Mouse (Mus musculus): Measurements from ENCODE around the gene Samd15. TPM values are rescaled to one million over a fixed set of nuclear protein-coding genes. Genes with fewer than 3 reads are reported as not detected.

Samd15 gene
- polyA plus RNA-seq, 1 experiment from 2014 or later, result 1.0 TPM

DNA sequence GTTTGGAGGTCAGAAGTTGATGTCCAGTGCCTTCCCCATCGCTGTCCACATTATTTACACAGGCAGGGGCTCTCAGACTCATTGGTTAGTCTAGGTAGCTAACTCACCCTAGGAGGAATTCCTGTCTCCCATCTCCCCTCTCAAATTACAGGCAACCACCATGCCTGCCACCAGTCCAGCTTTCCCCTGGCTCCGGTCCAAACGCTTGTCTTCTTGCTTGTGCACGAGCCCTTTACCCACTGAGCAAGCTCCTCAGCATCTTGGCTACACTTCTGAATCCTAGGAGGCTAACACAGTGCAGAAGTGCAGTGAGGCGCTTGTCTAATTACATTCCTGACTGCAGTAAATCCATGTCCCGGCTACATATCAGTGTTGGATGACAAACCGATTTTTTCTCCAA is 19.8 kb downstream of the Samd15 start:
- DNase-seq (ENCODE audit: low spot score), result no peak
- ATAC-seq (ENCODE audit: low FRiP score, low TSS enrichment), result no peak

DNA sequence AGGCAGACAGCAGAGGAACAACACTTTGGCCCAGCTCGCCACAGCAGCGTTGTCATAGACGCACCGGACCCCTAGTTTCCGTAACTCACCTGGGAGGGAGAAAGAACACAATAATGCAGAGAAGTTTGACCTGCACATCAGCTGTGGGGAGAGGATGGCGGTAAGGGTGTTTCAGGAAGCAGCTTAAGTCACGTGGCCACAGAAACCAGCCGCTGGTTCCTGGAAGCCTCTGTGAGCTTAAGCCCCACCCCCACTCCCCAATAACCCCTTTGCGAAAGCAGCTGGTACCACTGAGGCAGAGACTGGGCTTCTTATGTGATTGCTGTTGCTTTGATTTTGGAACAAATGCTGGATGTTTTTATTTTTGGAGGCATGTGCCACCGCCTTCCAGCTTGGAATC is 25.4 kb downstream of the Samd15 start:
- Histone ChIP-seq H3K27me3 (ENCODE audit: control insufficient read depth, insufficient read depth, low read length) (no peaks in the 10 kb centered on the region), H3K4me3 (ENCODE audit: low read depth, low read length) (no peak overlapping the region), H3K4me1 (replicated peaks; ENCODE audit: control insufficient read depth, insufficient read depth) (no peaks in the 10 kb centered on the region), H3K27ac (replicated peaks) (no peak overlapping the region), H3K36me3 (ENCODE audit: control insufficient read depth, insufficient read depth, low read length) (no peaks in the 10 kb centered on the region), H3K4me2 (replicated peaks; ENCODE audit: low read depth) (no peak overlapping the region), H3K9me3 (ENCODE audit: control insufficient read depth, low read length) (no peaks in the 10 kb centered on the region), H3K9ac (ENCODE audit: low read length) (no peak overlapping the region)
- no peak for ATAC-seq (ENCODE audit: low FRiP score, low TSS enrichment)
- no peak for TF ChIP-seq CTCF (IDR thresholded peaks at IDR 0.05; ENCODE audit: low read depth)
- no peak for TF ChIP-seq EP300 (optimal IDR thresholded peaks at IDR 0.05)
- WGBS, result 75% methylated on average over 10 of the region's 10 CpGs
- DNase-seq (ENCODE audit: low spot score), result no peak

More for the DNA sequence above, 19.8 kb downstream of the Samd15 start:
- Histone ChIP-seq H3K27ac (replicated peaks) (no peak overlapping the region), H3K9me3 (ENCODE audit: control insufficient read depth, low read length) (no peaks in the 10 kb centered on the region), H3K27me3 (ENCODE audit: control insufficient read depth, insufficient read depth, low read length) (no peaks in the 10 kb centered on the region), H3K4me3 (ENCODE audit: low read depth, low read length) (no peak overlapping the region), H3K4me1 (replicated peaks; ENCODE audit: control insufficient read depth, insufficient read depth) (no peaks in the 10 kb centered on the region), H3K9ac (ENCODE audit: low read length) (no peak overlapping the region), H3K4me2 (replicated peaks; ENCODE audit: low read depth) (no peak overlapping the region), H3K36me3 (ENCODE audit: control insufficient read depth, insufficient read depth, low read length) (no peaks in the 10 kb centered on the region)
- TF ChIP-seq CTCF (IDR thresholded peaks at IDR 0.05; ENCODE audit: low read depth), result no peak
- TF ChIP-seq EP300 (optimal IDR thresholded peaks at IDR 0.05), result no peak
- WGBS, result 52% methylated on average over 7 of the region's 7 CpGs

DNA sequence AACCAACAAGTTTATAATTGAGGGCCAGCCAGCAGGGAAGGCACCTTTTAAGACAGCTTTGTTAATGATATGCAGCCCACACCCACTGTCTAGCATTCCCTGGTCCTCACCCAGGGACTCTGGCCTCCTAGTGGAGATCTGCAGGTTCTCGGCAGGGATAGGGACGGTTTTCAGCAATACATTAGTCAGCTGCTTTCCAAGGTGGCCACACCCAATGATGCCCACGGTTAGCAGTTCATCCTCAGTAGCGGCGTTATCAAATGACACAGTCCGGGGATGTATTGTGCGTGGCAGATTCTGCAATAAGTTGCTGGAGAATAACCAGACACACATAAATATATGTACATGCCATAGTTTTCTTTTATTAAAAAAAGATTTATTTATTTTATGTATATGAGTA is 27.3 kb downstream of the Samd15 start:
- Histone ChIP-seq H3K4me2 (replicated peaks; ENCODE audit: low read depth) (no peak overlapping the region), H3K9ac (ENCODE audit: low read length) (no peak overlapping the region), H3K27me3 (ENCODE audit: control insufficient read depth, insufficient read depth, low read length) (no peaks in the 10 kb centered on the region), H3K27ac (replicated peaks) (no peak overlapping the region), H3K4me3 (ENCODE audit: low read depth, low read length) (no peak overlapping the region), H3K36me3 (ENCODE audit: control insufficient read depth, insufficient read depth, low read length) (no peaks in the 10 kb centered on the region), H3K4me1 (replicated peaks; ENCODE audit: control insufficient read depth, insufficient read depth) (no peaks in the 10 kb centered on the region), H3K9me3 (ENCODE audit: control insufficient read depth, low read length) (no peaks in the 10 kb centered on the region)
- DNase-seq (ENCODE audit: low spot score) (no peak), ATAC-seq (ENCODE audit: low FRiP score, low TSS enrichment) (no peak)
- TF ChIP-seq CTCF (IDR thresholded peaks at IDR 0.05; ENCODE audit: low read depth) (0 out of 2 replicates have a peak, but pooled peaks have one; percentile 6), EP300 (optimal IDR thresholded peaks at IDR 0.05) (no peak)
- 66% methylated on average over 7 of the region's 7 CpGs for WGBS

DNA sequence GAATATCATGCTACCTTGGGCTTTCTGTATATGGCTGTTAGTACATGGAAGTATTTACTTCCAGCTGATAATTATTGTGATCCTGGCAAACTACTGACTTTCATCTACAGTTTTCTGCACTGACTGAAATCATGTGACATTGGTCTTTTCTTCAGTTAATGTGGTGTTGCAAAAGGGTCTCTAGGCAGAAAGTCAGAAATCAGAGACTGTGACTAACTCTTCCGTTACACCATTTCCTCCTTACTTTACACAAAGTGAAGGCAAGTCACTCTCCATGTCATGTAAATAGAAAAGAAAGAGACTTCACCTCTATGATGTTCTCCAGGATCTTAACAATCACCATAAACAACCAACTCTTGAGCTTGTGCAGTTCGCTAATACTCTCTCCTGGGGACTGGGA is 30.1 kb downstream of the Samd15 start:
- H3K9me3 ChIP-seq (ENCODE audit: control insufficient read depth, low read length), result no peaks in the 10 kb centered on the region
- H3K4me1 ChIP-seq (replicated peaks; ENCODE audit: control insufficient read depth, insufficient read depth), result no peaks in the 10 kb centered on the region
- WGBS, result 90% methylated on average over 2 of the region's 2 CpGs
- H3K4me3 ChIP-seq (ENCODE audit: low read depth, low read length), result no peak overlapping the region
- H3K4me2 ChIP-seq (replicated peaks; ENCODE audit: low read depth), result no peak overlapping the region
- ATAC-seq (ENCODE audit: low FRiP score, low TSS enrichment), result no peak
- no peaks in the 10 kb centered on the region for H3K27me3 ChIP-seq (ENCODE audit: control insufficient read depth, insufficient read depth, low read length)
- no peak overlapping the region for H3K9ac ChIP-seq (ENCODE audit: low read length)
- no peaks in the 10 kb centered on the region for H3K36me3 ChIP-seq (ENCODE audit: control insufficient read depth, insufficient read depth, low read length)
- no peak overlapping the region for H3K27ac ChIP-seq (replicated peaks)
- no peak for DNase-seq (ENCODE audit: low spot score)
- TF ChIP-seq CTCF (IDR thresholded peaks at IDR 0.05; ENCODE audit: low read depth) (no peak), EP300 (optimal IDR thresholded peaks at IDR 0.05) (no peak)

DNA sequence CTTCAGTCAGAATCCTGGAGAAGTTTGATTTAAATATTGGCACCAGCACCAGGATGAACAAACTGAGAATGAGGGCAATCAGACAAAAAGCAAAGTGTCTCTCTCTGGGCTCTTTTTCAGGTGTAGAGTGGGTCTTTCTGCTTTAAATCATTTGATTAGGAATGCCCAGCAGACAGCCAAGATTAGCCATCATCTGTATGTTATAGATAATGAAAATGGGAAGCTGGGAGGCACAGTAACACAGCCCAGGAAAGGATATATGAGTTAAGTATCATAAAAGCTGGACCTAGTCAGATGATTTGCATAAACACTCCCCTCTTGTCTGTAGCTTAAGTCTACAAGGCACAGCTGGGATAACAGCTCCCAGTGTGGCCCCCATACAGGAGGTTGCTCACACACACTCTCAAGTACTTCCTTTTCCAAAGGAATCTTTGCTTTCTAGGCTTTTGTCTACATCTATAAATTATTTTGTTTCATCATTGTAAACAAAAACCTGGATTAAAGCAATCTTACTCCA is 30.9 kb downstream of the Samd15 start:
- ATAC-seq (ENCODE audit: low FRiP score, low TSS enrichment) (no peak), DNase-seq (ENCODE audit: low spot score) (no peak)
- Histone ChIP-seq H3K9ac (ENCODE audit: low read length) (no peak overlapping the region), H3K27me3 (ENCODE audit: control insufficient read depth, insufficient read depth, low read length) (no peaks in the 10 kb centered on the region), H3K9me3 (ENCODE audit: control insufficient read depth, low read length) (no peaks in the 10 kb centered on the region), H3K4me2 (replicated peaks; ENCODE audit: low read depth) (no peak overlapping the region), H3K27ac (replicated peaks) (no peak overlapping the region), H3K4me1 (replicated peaks; ENCODE audit: control insufficient read depth, insufficient read depth) (no peaks in the 10 kb centered on the region), H3K4me3 (ENCODE audit: low read depth, low read length) (no peak overlapping the region), H3K36me3 (ENCODE audit: control insufficient read depth, insufficient read depth, low read length) (no peaks in the 10 kb centered on the region)
- no peak for TF ChIP-seq CTCF (IDR thresholded peaks at IDR 0.05; ENCODE audit: low read depth)

DNA sequence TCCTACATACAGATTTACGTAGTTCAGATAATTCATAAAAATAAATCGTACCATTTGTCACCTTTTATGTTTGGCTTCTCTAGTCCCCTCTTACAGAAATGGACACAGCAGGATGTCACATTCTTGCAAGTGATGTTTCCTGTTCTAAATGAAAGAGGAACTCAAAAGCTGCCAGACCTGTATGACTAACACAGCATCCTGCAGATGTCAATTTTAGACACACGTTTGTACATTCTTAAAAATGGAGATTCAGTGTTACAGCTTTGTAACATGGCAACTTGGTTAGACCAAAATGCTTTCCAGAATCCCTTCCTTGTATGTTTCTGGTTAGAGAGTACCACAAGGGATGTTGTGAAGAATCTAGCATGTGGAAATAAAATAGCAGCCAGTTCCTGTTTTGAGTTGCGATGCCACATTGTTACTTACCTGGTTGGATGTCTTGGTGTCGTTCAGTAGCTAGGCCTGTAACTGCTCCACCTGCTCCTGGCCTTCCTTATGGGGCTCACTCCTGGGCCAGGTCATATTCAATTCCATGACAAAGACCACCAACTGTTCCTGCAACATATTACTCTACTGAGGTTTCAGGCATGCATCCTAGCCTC is 37.5 kb downstream of the Samd15 start:
- no peak overlapping the region for H3K9ac ChIP-seq (ENCODE audit: low read length)
- H3K27me3 ChIP-seq (ENCODE audit: control insufficient read depth, insufficient read depth, low read length), result no peaks in the 10 kb centered on the region
- 78% methylated on average over 5 of the region's 5 CpGs for WGBS
- H3K4me2 ChIP-seq (replicated peaks; ENCODE audit: low read depth), result no peak overlapping the region
- H3K4me1 ChIP-seq (replicated peaks; ENCODE audit: control insufficient read depth, insufficient read depth), result no peaks in the 10 kb centered on the region
- ATAC-seq (ENCODE audit: low FRiP score, low TSS enrichment) (no peak), DNase-seq (ENCODE audit: low spot score) (no peak)
- TF ChIP-seq CTCF (IDR thresholded peaks at IDR 0.05; ENCODE audit: low read depth) (no peak), EP300 (optimal IDR thresholded peaks at IDR 0.05) (no peak)
- H3K4me3 ChIP-seq (ENCODE audit: low read depth, low read length), result no peak overlapping the region
- H3K27ac ChIP-seq (replicated peaks), result no peak overlapping the region
- no peaks in the 10 kb centered on the region for H3K9me3 ChIP-seq (ENCODE audit: control insufficient read depth, low read length)
- H3K36me3 ChIP-seq (ENCODE audit: control insufficient read depth, insufficient read depth, low read length), result peaks cover 15% of the 10 kb centered on the region

Measured in stomach, postnatal 0 days (tissue).